Comparison of ENCODE assay signal across 9 mouse cellular contexts in genomic region chr8:13753680-13754079, GRCm38 (mm10). TPM values are rescaled to one million over a fixed set of nuclear protein-coding genes. Genes with fewer than 3 reads are reported as not detected.
A peak's percentile ranks its signal among the peaks of the same experiment; 100 is the strongest.
DNase-seq lines count a peak whose midpoint lies in the region; ATAC-seq and TF ChIP-seq lines count a peak whose summit lies in the region.
"Had no signal": no experiment of that assay in that cellular context is flagged by ENCODE, and none has a peak within 500 bp of the region (broad histone marks: within the 10 kb centered on the region; RNA-seq: fewer than 3 reads in every experiment).

No protein-coding gene starts in this region.

- H3K4me2 ChIP-seq in forebrain, embryonic 14.5 days (ENCODE audit: low read length) = no peak overlapping the region
- no peak overlapping the region for H3K4me2 ChIP-seq in forebrain, embryonic 16.5 days (ENCODE audit: low read length)

- no peaks in the 10 kb centered on the region for H3K9me3 ChIP-seq in forebrain, embryonic 14.5 days (replicated peaks; ENCODE audit: control insufficient read depth, low read length)
- no peaks in the 10 kb centered on the region for H3K9me3 ChIP-seq in forebrain, embryonic 16.5 days (ENCODE audit: control insufficient read depth, low read length)
- H3K9me3 ChIP-seq in G1E (replicated peaks) = no peaks in the 10 kb centered on the region

- H3K4me3 ChIP-seq in forebrain, embryonic 14.5 days (ENCODE audit: low read depth, low read length) = no peak overlapping the region
- H3K4me3 ChIP-seq in forebrain, embryonic 16.5 days (replicated peaks; ENCODE audit: low read length) = no peak overlapping the region
- no peak overlapping the region for H3K4me3 ChIP-seq in G1E (ENCODE audit: low read depth, low read length)

- H3K36me3 ChIP-seq in forebrain, embryonic 14.5 days (ENCODE audit: control insufficient read depth, insufficient read depth, low read length) = no peaks in the 10 kb centered on the region
- H3K36me3 ChIP-seq in forebrain, embryonic 16.5 days (ENCODE audit: control insufficient read depth, insufficient read depth) = no peaks in the 10 kb centered on the region
- H3K36me3 ChIP-seq in G1E (replicated peaks) = no peaks in the 10 kb centered on the region

- TF ChIP-seq CTCF in G1E (IDR thresholded peaks at IDR 0.05; ENCODE audit: low read depth, low read length) = peak; percentile 41

- peak; percentile 85 for DNase-seq in forebrain, embryonic 14.5 days (ENCODE audit: low spot score)
- DNase-seq in G1E (ENCODE audit: low spot score) = no peak
- peak; percentile 50 for DNase-seq in cerebellum, adult 11-12 months
- peak; percentile 63 to 64 for DNase-seq in gastrocnemius, adult 8-10 months (ENCODE audit: low spot score in 2 of 2)
- peak; percentile 46 for DNase-seq in layer of hippocampus, adult 9-10 months (ENCODE audit: low spot score)
- peak; percentile 62 to 83 for DNase-seq in lung, postnatal 4 days
- DNase-seq in spleen, postnatal 36 days (ENCODE audit: low spot score in 2 of 2) = peak; percentile 51 to 68

- ATAC-seq in forebrain, embryonic 14.5 days = no peak
- ATAC-seq in forebrain, embryonic 16.5 days = no peak
- no peak for ATAC-seq in G1E (ENCODE audit: extremely low read depth, insufficient number of reproducible peaks, low FRiP score, poor library complexity, severe bottlenecking)

- H3K27me3 ChIP-seq in forebrain, embryonic 14.5 days (replicated peaks; ENCODE audit: control insufficient read depth, insufficient read depth, low read length) = no peaks in the 10 kb centered on the region
- H3K27me3 ChIP-seq in forebrain, embryonic 16.5 days (replicated peaks; ENCODE audit: control insufficient read depth, insufficient read depth, low read length) = no peaks in the 10 kb centered on the region
- H3K27me3 ChIP-seq in G1E (ENCODE audit: insufficient read depth, low read length) = no peaks in the 10 kb centered on the region

- H3K9ac ChIP-seq in forebrain, embryonic 14.5 days (ENCODE audit: low read length) = no peak overlapping the region
- no peak overlapping the region for H3K9ac ChIP-seq in forebrain, embryonic 16.5 days (replicated peaks; ENCODE audit: low read depth, low read length)

- WGBS in forebrain, embryonic 14.5 days = 23% methylated on average over 2 of the region's 2 CpGs
- 17% methylated on average over 2 of the region's 2 CpGs for WGBS in forebrain, embryonic 16.5 days

- H3K27ac ChIP-seq in forebrain, embryonic 14.5 days (ENCODE audit: low read depth, low read length) = no peak overlapping the region
- no peak overlapping the region for H3K27ac ChIP-seq in forebrain, embryonic 16.5 days (ENCODE audit: low read length)
- H3K27ac ChIP-seq: macrophage had no signal

- H3K4me1 ChIP-seq in forebrain, embryonic 14.5 days (ENCODE audit: control insufficient read depth, insufficient read depth, low read length) = peaks cover 8% of the 10 kb centered on the region
- H3K4me1 ChIP-seq in forebrain, embryonic 16.5 days (replicated peaks; ENCODE audit: control insufficient read depth, insufficient read depth, low read length) = peaks cover 8% of the 10 kb centered on the region
- peaks cover 9% of the 10 kb centered on the region for H3K4me1 ChIP-seq in G1E (ENCODE audit: insufficient read depth, low read depth, low read length)

RNA-seq across cellular contexts. Expression of gene Cdc16, which starts 3.8 kb away (rescaled TPM):
- 207 and 214 TPM in 2 replicates for polyA plus RNA-seq in forebrain, embryonic 14.5 days (2014; fragmentation: Nextera tagmentation; extraction: Ambion mirVana)
- polyA plus RNA-seq in forebrain, embryonic 16.5 days (2015; fragmentation: Nextera tagmentation; extraction: Ambion mirVana) = 172 and 192 TPM in 2 replicates
- total RNA-seq in G1E (2014; fragmentation: Nextera tagmentation) (68.5 and 75.9 TPM in 2 replicates), G1E (2017) (64.5 and 81.1 TPM in 2 replicates)
- polyA plus RNA-seq in G1E (2012) = 19.0 and 25.1 TPM in 2 replicates
- 10 to 100 TPM; 23.1 to 29.3 (median 25.8) TPM for total RNA-seq in gastrocnemius, adult 8-10 months (2022)

RNA-seq across cellular contexts. Expression of gene Upf3a, which starts 31.7 kb away (rescaled TPM):
- polyA plus RNA-seq in forebrain, embryonic 14.5 days (2014; fragmentation: Nextera tagmentation; extraction: Ambion mirVana) = 33.7 and 35.2 TPM in 2 replicates
- 43.9 and 44.7 TPM in 2 replicates for polyA plus RNA-seq in forebrain, embryonic 16.5 days (2015; fragmentation: Nextera tagmentation; extraction: Ambion mirVana)
- total RNA-seq in G1E (2014; fragmentation: Nextera tagmentation) (13.3 and 18.0 TPM in 2 replicates), G1E (2017) (21.3 and 21.5 TPM in 2 replicates)
- 31.4 and 34.9 TPM in 2 replicates for polyA plus RNA-seq in G1E (2012)
- total RNA-seq in gastrocnemius, adult 8-10 months (2022) = 1 to 10 TPM; 6.5 to 9.5 (median 8.6) TPM

RNA-seq across cellular contexts. Expression of gene Cfap97d2, which starts 48.0 kb away (rescaled TPM):
- 1.1 TPM in 2 replicates for polyA plus RNA-seq in forebrain, embryonic 14.5 days (2014; fragmentation: Nextera tagmentation; extraction: Ambion mirVana)
- 0.81 and 1.3 TPM in 2 replicates for polyA plus RNA-seq in forebrain, embryonic 16.5 days (2015; fragmentation: Nextera tagmentation; extraction: Ambion mirVana)
- total RNA-seq in G1E (2014; fragmentation: Nextera tagmentation) (not detected in 2 replicates), G1E (2017) (0.38 and 0.41 TPM in 2 replicates)
- not detected in 2 replicates for polyA plus RNA-seq in G1E (2012)
- total RNA-seq in gastrocnemius, adult 8-10 months (2022) = not detected
- polyA plus RNA-seq: macrophage had no signal
